Mouse (Mus musculus): Measurements from ENCODE around the gene Nr1h4. TPM values are rescaled to one million over a fixed set of nuclear protein-coding genes. Genes with fewer than 3 reads are reported as not detected.

Nr1h4 gene
- total and polyA plus RNA-seq, 2 experiments from 2014 or later, result 0.08 TPM; not detected in 1

DNA sequence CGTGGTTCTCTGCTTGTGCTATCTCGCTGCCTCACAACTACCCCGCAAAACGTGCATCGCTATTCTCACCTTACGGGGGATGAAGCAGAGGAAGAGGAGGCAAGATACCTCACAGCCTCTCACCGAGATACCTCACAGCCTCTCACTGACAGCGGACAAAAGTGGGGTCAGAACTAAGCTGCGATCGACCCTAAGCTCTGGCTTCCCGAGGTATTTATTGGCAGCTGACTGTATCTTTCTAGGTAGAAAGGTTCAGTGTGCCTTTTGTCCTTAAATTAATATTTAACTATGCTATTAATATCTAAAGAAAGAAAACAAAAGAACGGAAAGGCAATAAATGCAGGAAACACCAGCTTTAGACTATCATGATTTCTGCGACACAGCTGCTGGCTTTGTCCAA, 100.6 kb downstream of the Nr1h4 start:
- H3K4me1 ChIP-seq (ENCODE audit: insufficient read depth, low read length), result no peaks in the 10 kb centered on the region
- WGBS, result 86% methylated on average over 13 of the region's 13 CpGs
- no peak overlapping the region for H3K4me2 ChIP-seq (ENCODE audit: low read depth, low read length)
- TF ChIP-seq CTCF (IDR thresholded peaks at IDR 0.05; ENCODE audit: low read depth), result no peak
- no peaks in the 10 kb centered on the region for H3K27me3 ChIP-seq (ENCODE audit: insufficient read depth, low read length)
- no peaks in the 10 kb centered on the region for H3K9me3 ChIP-seq (ENCODE audit: low read length)
- ATAC-seq, result no peak
- H3K27ac ChIP-seq, result no peak overlapping the region
- no peaks in the 10 kb centered on the region for H3K36me3 ChIP-seq (ENCODE audit: insufficient read depth, low read length)
- H3K4me3 ChIP-seq (ENCODE audit: low read length), result no peak overlapping the region
- H3K9ac ChIP-seq (replicated peaks; ENCODE audit: low read length), result no peak overlapping the region
- no peak for DNase-seq (ENCODE audit: low spot score)

DNA sequence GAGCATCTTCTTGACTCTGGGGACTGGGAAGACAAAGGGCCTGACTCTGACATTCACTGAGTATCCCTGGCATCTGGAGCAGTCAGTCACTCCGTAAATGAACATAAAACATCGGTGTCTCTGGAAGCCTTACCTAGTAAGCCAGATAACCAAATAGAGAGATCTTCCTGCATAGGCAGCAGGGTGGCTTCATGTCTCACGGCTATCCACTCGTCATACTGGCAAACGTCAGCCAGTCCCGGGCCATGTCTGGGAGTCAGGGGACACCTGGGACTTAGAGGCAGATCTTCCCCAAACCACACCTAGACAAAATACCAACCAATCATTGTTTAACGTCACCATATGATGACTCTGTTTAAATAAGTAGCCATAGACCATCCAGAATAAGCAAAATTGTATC, 102.6 kb downstream of the Nr1h4 start:
- no peak overlapping the region for H3K9ac ChIP-seq (replicated peaks; ENCODE audit: low read length)
- no peak overlapping the region for H3K27ac ChIP-seq
- no peaks in the 10 kb centered on the region for H3K36me3 ChIP-seq (ENCODE audit: insufficient read depth, low read length)
- H3K27me3 ChIP-seq (ENCODE audit: insufficient read depth, low read length), result no peaks in the 10 kb centered on the region
- no peaks in the 10 kb centered on the region for H3K4me1 ChIP-seq (ENCODE audit: insufficient read depth, low read length)
- H3K9me3 ChIP-seq (ENCODE audit: low read length), result no peaks in the 10 kb centered on the region
- no peak for DNase-seq (ENCODE audit: low spot score)
- 90% methylated on average over 7 of the region's 7 CpGs for whole genome bisulfite sequencing
- ATAC-seq, result no peak
- no peak for TF ChIP-seq CTCF (IDR thresholded peaks at IDR 0.05; ENCODE audit: low read depth)
- H3K4me3 ChIP-seq (ENCODE audit: low read length), result no peak overlapping the region
- H3K4me2 ChIP-seq (ENCODE audit: low read depth, low read length), result no peak overlapping the region

DNA sequence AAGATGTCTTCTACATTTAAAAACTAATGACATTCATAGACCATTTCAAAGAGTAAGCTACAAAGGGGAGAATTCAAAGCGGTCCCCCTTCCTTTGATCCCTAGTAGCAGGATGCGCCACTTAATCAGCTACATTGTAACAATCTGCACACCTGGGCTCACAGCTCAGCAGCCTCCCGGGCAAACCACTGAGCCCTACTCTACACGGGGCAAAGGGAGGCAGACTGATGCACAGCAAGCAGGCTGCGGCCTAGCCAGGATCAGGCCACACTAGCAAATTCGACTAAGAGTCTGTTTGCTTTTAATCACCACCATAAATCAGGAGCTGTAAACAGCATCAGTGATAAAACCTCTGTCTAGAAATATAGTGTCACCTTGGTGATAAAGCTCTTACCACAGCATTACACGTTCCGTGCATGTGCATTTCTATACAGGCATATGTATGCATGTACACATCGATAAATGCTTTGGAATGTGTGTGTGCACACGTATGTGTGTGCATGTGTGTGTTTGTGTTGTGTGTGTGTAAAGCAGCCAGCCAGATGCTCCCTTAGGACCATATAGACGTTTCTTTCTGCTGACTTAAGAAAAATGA, 108.5 kb downstream of the Nr1h4 start:
- no peak for ATAC-seq
- H3K4me2 ChIP-seq (ENCODE audit: low read depth, low read length), result no peak overlapping the region
- WGBS, result 82% methylated on average over 11 of the region's 11 CpGs
- no peak overlapping the region for H3K9ac ChIP-seq (replicated peaks; ENCODE audit: low read length)
- TF ChIP-seq CTCF (IDR thresholded peaks at IDR 0.05; ENCODE audit: low read depth), result no peak
- H3K9me3 ChIP-seq (ENCODE audit: low read length), result no peaks in the 10 kb centered on the region
- H3K27me3 ChIP-seq (ENCODE audit: insufficient read depth, low read length), result no peaks in the 10 kb centered on the region
- no peak overlapping the region for H3K4me3 ChIP-seq (ENCODE audit: low read length)
- DNase-seq (ENCODE audit: low spot score), result no peak
- H3K27ac ChIP-seq, result no peak overlapping the region
- H3K4me1 ChIP-seq (ENCODE audit: insufficient read depth, low read length), result no peaks in the 10 kb centered on the region
- H3K36me3 ChIP-seq (ENCODE audit: insufficient read depth, low read length), result peaks cover 3% of the 10 kb centered on the region; the same call in 1 of the 2 replicates

DNA sequence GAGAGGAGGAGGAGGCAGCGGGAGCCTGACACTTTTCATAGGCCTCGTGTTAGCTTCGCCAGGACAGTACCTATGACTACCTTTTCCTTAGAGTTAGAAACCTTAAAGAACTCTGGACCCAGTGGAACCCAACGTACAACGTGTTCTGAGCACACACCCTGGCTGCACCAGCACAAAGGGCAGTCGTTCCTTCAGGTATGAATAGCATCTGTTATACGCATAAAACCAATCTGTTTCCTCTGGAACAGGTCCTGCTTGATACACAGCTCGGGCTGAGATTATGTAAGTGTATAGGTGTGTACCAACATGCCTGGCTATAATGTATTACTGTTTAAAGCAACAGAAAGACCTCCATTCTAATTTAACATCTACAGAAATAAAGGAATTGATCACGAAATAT, 109.2 kb downstream of the Nr1h4 start:
- DNase-seq (ENCODE audit: low spot score), result no peak
- no peak for ATAC-seq
- Histone ChIP-seq H3K9me3 (ENCODE audit: low read length) (no peaks in the 10 kb centered on the region), H3K4me2 (ENCODE audit: low read depth, low read length) (no peak overlapping the region), H3K9ac (replicated peaks; ENCODE audit: low read length) (no peak overlapping the region), H3K27me3 (ENCODE audit: insufficient read depth, low read length) (no peaks in the 10 kb centered on the region), H3K4me3 (ENCODE audit: low read length) (no peak overlapping the region), H3K36me3 (ENCODE audit: insufficient read depth, low read length) (peaks cover 3% of the 10 kb centered on the region; the same call in 1 of the 2 replicates), H3K4me1 (ENCODE audit: insufficient read depth, low read length) (no peaks in the 10 kb centered on the region), H3K27ac (no peak overlapping the region)
- TF ChIP-seq CTCF (IDR thresholded peaks at IDR 0.05; ENCODE audit: low read depth), result no peak
- 88% methylated on average over 9 of the region's 9 CpGs for WGBS

DNA sequence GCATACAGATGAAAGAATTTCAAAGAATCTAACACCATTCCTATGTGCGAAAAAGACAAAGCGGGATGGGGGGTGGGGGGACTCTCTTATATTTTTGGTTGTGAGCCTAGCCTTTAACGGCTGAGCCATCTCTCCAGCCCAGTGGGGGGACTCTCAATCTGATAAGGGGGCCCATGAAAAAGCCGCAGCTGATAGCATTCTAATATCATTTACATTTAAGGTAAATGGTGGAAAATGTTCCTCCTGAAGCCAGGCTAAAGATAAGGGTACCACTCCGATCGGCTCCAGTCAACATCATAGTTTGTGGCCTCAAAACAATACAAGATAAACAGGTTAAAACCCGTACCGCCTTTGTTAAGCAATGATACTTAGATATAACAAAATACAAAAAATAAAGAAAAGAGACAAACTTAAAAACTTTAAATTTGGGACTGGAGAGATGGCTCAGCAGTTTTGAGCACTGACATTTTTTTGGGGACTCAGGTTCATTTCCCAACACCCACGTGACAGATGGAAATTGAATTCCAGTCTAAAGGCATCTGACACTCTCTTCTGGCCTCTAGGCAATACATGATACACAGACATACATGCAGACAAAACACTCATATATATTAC, 110.1 kb downstream of the Nr1h4 start:
- WGBS, result 94% methylated on average over 9 of the region's 9 CpGs
- H3K27me3 ChIP-seq (ENCODE audit: insufficient read depth, low read length), result no peaks in the 10 kb centered on the region
- TF ChIP-seq CTCF (IDR thresholded peaks at IDR 0.05; ENCODE audit: low read depth), result no peak

DNA sequence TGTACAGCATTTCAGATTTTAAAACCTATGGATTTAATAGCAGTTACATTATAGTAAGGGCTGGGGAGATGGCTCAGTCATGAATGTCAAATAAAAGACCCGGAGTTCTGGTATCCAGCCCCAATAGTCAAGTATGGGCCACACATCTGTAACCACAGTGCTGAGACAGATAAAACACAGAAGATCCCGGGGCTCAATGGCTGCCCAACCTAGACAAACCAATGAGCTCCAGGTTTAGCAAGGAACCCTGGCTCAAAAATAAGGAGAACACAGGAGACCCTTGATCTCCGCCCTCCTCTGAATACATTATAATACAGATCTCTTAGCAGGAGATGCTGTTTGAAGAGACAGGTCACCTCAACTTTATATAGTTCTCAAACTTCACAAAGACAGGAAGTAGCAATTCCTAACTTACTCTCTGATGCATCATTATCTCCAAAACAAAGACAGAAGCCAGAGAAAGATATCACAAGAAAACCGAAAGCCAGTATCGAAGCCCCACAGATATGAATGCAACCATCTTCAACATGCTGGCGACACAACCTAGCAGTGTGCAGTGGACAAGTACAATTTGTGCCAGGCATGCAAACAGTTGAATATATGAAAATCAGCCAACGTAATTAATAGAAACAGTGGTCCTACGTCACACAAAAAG, 110.8 kb downstream of the Nr1h4 start:
- 94% methylated on average over 8 of the region's 8 CpGs for WGBS
- Histone ChIP-seq H3K27me3 (ENCODE audit: insufficient read depth, low read length) (no peaks in the 10 kb centered on the region), H3K4me2 (ENCODE audit: low read depth, low read length) (no peak overlapping the region), H3K9ac (replicated peaks; ENCODE audit: low read length) (no peak overlapping the region), H3K36me3 (ENCODE audit: insufficient read depth, low read length) (peaks cover 3% of the 10 kb centered on the region; the same call in 1 of the 2 replicates), H3K9me3 (ENCODE audit: low read length) (no peaks in the 10 kb centered on the region), H3K4me3 (ENCODE audit: low read length) (no peak overlapping the region), H3K4me1 (ENCODE audit: insufficient read depth, low read length) (no peaks in the 10 kb centered on the region), H3K27ac (no peak overlapping the region)
- DNase-seq (ENCODE audit: low spot score) (no peak), ATAC-seq (no peak)
- TF ChIP-seq CTCF (IDR thresholded peaks at IDR 0.05; ENCODE audit: low read depth), result no peak

More for the DNA sequence above, 110.1 kb downstream of the Nr1h4 start:
- DNase-seq (ENCODE audit: low spot score) (no peak), ATAC-seq (no peak)
- H3K4me2 ChIP-seq (ENCODE audit: low read depth, low read length), result no peak overlapping the region
- no peaks in the 10 kb centered on the region for H3K4me1 ChIP-seq (ENCODE audit: insufficient read depth, low read length)
- no peaks in the 10 kb centered on the region for H3K9me3 ChIP-seq (ENCODE audit: low read length)
- no peak overlapping the region for H3K4me3 ChIP-seq (ENCODE audit: low read length)
- H3K9ac ChIP-seq (replicated peaks; ENCODE audit: low read length), result no peak overlapping the region
- peaks cover 3% of the 10 kb centered on the region; the same call in 1 of the 2 replicates for H3K36me3 ChIP-seq (ENCODE audit: insufficient read depth, low read length)
- no peak overlapping the region for H3K27ac ChIP-seq

DNA sequence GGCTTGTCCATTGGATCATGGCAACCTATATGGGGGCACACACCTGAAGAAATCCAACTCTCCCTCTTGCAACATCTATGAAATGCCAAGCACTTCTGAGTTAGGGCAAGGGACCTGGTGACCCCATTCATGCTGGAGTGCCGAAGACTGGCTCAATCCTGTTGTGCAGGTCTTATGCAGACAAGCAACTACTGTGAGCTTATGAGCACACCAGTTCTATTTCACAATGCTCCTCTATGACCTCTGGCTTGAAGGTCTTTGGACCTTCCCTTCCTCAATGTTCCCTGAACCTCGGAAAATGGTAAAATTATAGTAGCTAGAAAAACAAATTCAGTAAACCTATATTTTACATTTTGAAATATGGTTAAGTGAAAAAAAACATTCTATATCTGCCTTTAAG, 115.4 kb downstream of the Nr1h4 start:
- DNase-seq (ENCODE audit: low spot score) (no peak), ATAC-seq (no peak)
- Histone ChIP-seq H3K9ac (replicated peaks; ENCODE audit: low read length) (no peak overlapping the region), H3K27ac (no peak overlapping the region), H3K36me3 (ENCODE audit: insufficient read depth, low read length) (0 out of 2 replicates have a peak, but pooled peaks cover 5% of the 10 kb centered on the region), H3K4me3 (ENCODE audit: low read length) (no peak overlapping the region), H3K9me3 (ENCODE audit: low read length) (no peaks in the 10 kb centered on the region), H3K27me3 (ENCODE audit: insufficient read depth, low read length) (no peaks in the 10 kb centered on the region), H3K4me2 (ENCODE audit: low read depth, low read length) (no peak overlapping the region), H3K4me1 (ENCODE audit: insufficient read depth, low read length) (no peaks in the 10 kb centered on the region)
- TF ChIP-seq CTCF (IDR thresholded peaks at IDR 0.05; ENCODE audit: low read depth), result no peak
- whole genome bisulfite sequencing, result 95% methylated on average over 2 of the region's 2 CpGs
